Mouse (Mus musculus) layer of hippocampus, postnatal 36 days (tissue): ENCODE measurements around the gene Nlgn1. TPM values are rescaled to one million over a fixed set of nuclear protein-coding genes. Genes with fewer than 3 reads are reported as not detected.
"Not testable (repeated sequence)": the region's sequence is repeated elsewhere in the genome, so short reads cannot be mapped to it uniquely, and the experiment has no call there.

Experiments
- DNase-seq, 2 experiments: peaks; one replicate each; pipeline ENCODE4 v3.0.0; 2022
- total RNA-seq, 2 experiments: library from RNA; stranded (reverse); gene quantifications; 2 replicates each; pipeline ENCODE4 v1.2.3; 2021

Gene Nlgn1
- total RNA-seq, 2 experiments from 2014 or later, result 104 to 107 TPM

- no peak for DNase-seq
Observed at GRCm38 (mm10) chr3:25629198-25629597, 703.1 kb downstream of the Nlgn1 start.

GRCm38 (mm10) chr3:25606597-25606996, 725.7 kb downstream of the Nlgn1 start:
- no peak for DNase-seq

- DNase-seq, result no peak
Observed at GRCm38 (mm10) chr3:25597513-25597912, 734.7 kb downstream of the Nlgn1 start.

GRCm38 (mm10) chr3:25575526-25575925, 756.7 kb downstream of the Nlgn1 start:
- no peak for DNase-seq

- DNase-seq, result no peak
Observed at GRCm38 (mm10) chr3:25574840-25575239, 757.4 kb downstream of the Nlgn1 start.

- DNase-seq, result not testable (repeated sequence)
Observed at GRCm38 (mm10) chr3:25558513-25558912, 773.7 kb downstream of the Nlgn1 start.

GRCm38 (mm10) chr3:25549097-25549496, 783.2 kb downstream of the Nlgn1 start:
- DNase-seq, result not testable (repeated sequence)

- not testable (repeated sequence) for DNase-seq
Observed at GRCm38 (mm10) chr3:25524236-25524635, 808.0 kb downstream of the Nlgn1 start.

- no peak for DNase-seq
Observed at GRCm38 (mm10) chr3:25463051-25463450, 869.2 kb downstream of the Nlgn1 start.

- DNase-seq, result no peak
Observed at GRCm38 (mm10) chr3:25456250-25456860, 875.9 kb downstream of the Nlgn1 start.

- DNase-seq, result no peak
Observed at GRCm38 (mm10) chr3:25452314-25452713, 879.9 kb downstream of the Nlgn1 start.

GRCm38 (mm10) chr3:25450471-25450870, 881.8 kb downstream of the Nlgn1 start:
- no peak for DNase-seq

GRCm38 (mm10) chr3:25449356-25449755, 882.9 kb downstream of the Nlgn1 start:
- no peak for DNase-seq

GRCm38 (mm10) chr3:25447181-25447580, 885.1 kb downstream of the Nlgn1 start:
- no peak for DNase-seq

GRCm38 (mm10) chr3:25443657-25444056, 888.6 kb downstream of the Nlgn1 start:
- DNase-seq, result no peak

GRCm38 (mm10) chr3:25442617-25443016, 889.6 kb downstream of the Nlgn1 start:
- DNase-seq, result no peak

GRCm38 (mm10) chr3:25426931-25427330, 905.3 kb downstream of the Nlgn1 start:
- no peak for DNase-seq

GRCm38 (mm10) chr3:25412003-25412402, 920.3 kb downstream of the Nlgn1 start:
- no peak for DNase-seq
